Mouse (Mus musculus): ENCODE results near the gene Myo3a. TPM values are rescaled to one million over a fixed set of nuclear protein-coding genes. Genes with fewer than 3 reads are reported as not detected.

Myo3a gene
- 0.06 TPM in 1 of 2 replicates, not detected in the other for polyA plus RNA-seq (2014; fragmentation: Nextera tagmentation; extraction: Ambion mirVana)

- DNase-seq (ENCODE audit: low spot score), result peak; percentile 32
- Histone ChIP-seq H3K4me2 (peak within 1 kb of the TSS; percentile 66), H3K27ac (ENCODE audit: low read depth, low read length) (no peak within 1 kb of the TSS), H3K9me3 (ENCODE audit: control insufficient read depth, low read length) (no peaks in the 10 kb centered on the region), H3K4me3 (ENCODE audit: low read depth, low read length) (peak within 1 kb of the TSS; percentile 34), H3K4me1 (replicated peaks; ENCODE audit: control insufficient read depth, insufficient read depth, low read length) (no peaks in the 10 kb centered on the region; the same call in 1 of the 2 replicates), H3K27me3 (replicated peaks; ENCODE audit: control insufficient read depth, insufficient read depth, low read length) (peaks cover 5% of the 10 kb centered on the region), H3K9ac (ENCODE audit: low read depth, low read length) (no peak within 1 kb of the TSS), H3K36me3 (ENCODE audit: control insufficient read depth, insufficient read depth, low read length) (no peaks in the 10 kb centered on the region)
- 2% methylated on average over 21 of the region's 21 CpGs for WGBS
- peak; percentile 87 for ATAC-seq (replicated peaks; ENCODE audit: low FRiP score)
These were observed at the start of gene Myo3a for GRCm38 (mm10) chr2:22227308-22227707. TSS of gene Myo3a (plus strand) at chr2:22227503.

GRCm38 (mm10) chr2:22250462-22250861, 23.2 kb downstream of the Myo3a start:
- no peak overlapping the region for H3K4me2 ChIP-seq
- WGBS, result 81% methylated on average over 3 of the region's 3 CpGs
- H3K36me3 ChIP-seq (ENCODE audit: control insufficient read depth, insufficient read depth, low read length), result no peaks in the 10 kb centered on the region
- no peak for DNase-seq (ENCODE audit: low spot score)
- no peaks in the 10 kb centered on the region for H3K9me3 ChIP-seq (ENCODE audit: control insufficient read depth, low read length)
- no peak overlapping the region for H3K27ac ChIP-seq (ENCODE audit: low read depth, low read length)
- no peaks in the 10 kb centered on the region for H3K27me3 ChIP-seq (replicated peaks; ENCODE audit: control insufficient read depth, insufficient read depth, low read length)
- H3K9ac ChIP-seq (ENCODE audit: low read depth, low read length), result no peak overlapping the region
- H3K4me3 ChIP-seq (ENCODE audit: low read depth, low read length), result no peak overlapping the region
- no peak for ATAC-seq (replicated peaks; ENCODE audit: low FRiP score)
- H3K4me1 ChIP-seq (replicated peaks; ENCODE audit: control insufficient read depth, insufficient read depth, low read length), result no peaks in the 10 kb centered on the region

GRCm38 (mm10) chr2:22251045-22251444, 23.7 kb downstream of the Myo3a start:
- WGBS, result 70% methylated on average over 2 of the region's 2 CpGs
- Histone ChIP-seq H3K4me2 (no peak overlapping the region), H3K27ac (ENCODE audit: low read depth, low read length) (no peak overlapping the region), H3K27me3 (replicated peaks; ENCODE audit: control insufficient read depth, insufficient read depth, low read length) (no peaks in the 10 kb centered on the region), H3K9ac (ENCODE audit: low read depth, low read length) (no peak overlapping the region), H3K4me1 (replicated peaks; ENCODE audit: control insufficient read depth, insufficient read depth, low read length) (no peaks in the 10 kb centered on the region), H3K36me3 (ENCODE audit: control insufficient read depth, insufficient read depth, low read length) (no peaks in the 10 kb centered on the region), H3K4me3 (ENCODE audit: low read depth, low read length) (no peak overlapping the region), H3K9me3 (ENCODE audit: control insufficient read depth, low read length) (no peaks in the 10 kb centered on the region)
- DNase-seq (ENCODE audit: low spot score), result no peak
- ATAC-seq (replicated peaks; ENCODE audit: low FRiP score), result no peak

- Histone ChIP-seq H3K27ac (ENCODE audit: low read depth, low read length) (no peak overlapping the region), H3K4me1 (replicated peaks; ENCODE audit: control insufficient read depth, insufficient read depth, low read length) (no peaks in the 10 kb centered on the region), H3K9me3 (ENCODE audit: control insufficient read depth, low read length) (no peaks in the 10 kb centered on the region), H3K27me3 (replicated peaks; ENCODE audit: control insufficient read depth, insufficient read depth, low read length) (no peaks in the 10 kb centered on the region), H3K9ac (ENCODE audit: low read depth, low read length) (no peak overlapping the region), H3K36me3 (ENCODE audit: control insufficient read depth, insufficient read depth, low read length) (no peaks in the 10 kb centered on the region), H3K4me3 (ENCODE audit: low read depth, low read length) (no peak overlapping the region), H3K4me2 (no peak overlapping the region)
- no peak for ATAC-seq (replicated peaks; ENCODE audit: low FRiP score)
- no peak for DNase-seq (ENCODE audit: low spot score)
These were observed 28.3 kb downstream of the Myo3a start for GRCm38 (mm10) chr2:22255600-22255999.

- Histone ChIP-seq H3K9ac (ENCODE audit: low read depth, low read length) (no peak overlapping the region), H3K9me3 (ENCODE audit: control insufficient read depth, low read length) (no peaks in the 10 kb centered on the region), H3K4me1 (replicated peaks; ENCODE audit: control insufficient read depth, insufficient read depth, low read length) (no peaks in the 10 kb centered on the region), H3K27me3 (replicated peaks; ENCODE audit: control insufficient read depth, insufficient read depth, low read length) (no peaks in the 10 kb centered on the region), H3K4me2 (no peak overlapping the region), H3K4me3 (ENCODE audit: low read depth, low read length) (no peak overlapping the region), H3K36me3 (ENCODE audit: control insufficient read depth, insufficient read depth, low read length) (no peaks in the 10 kb centered on the region), H3K27ac (ENCODE audit: low read depth, low read length) (no peak overlapping the region)
- no peak for DNase-seq (ENCODE audit: low spot score)
- ATAC-seq (replicated peaks; ENCODE audit: low FRiP score), result no peak
- 72% methylated on average over 2 of the region's 2 CpGs for WGBS
These were observed 44.3 kb downstream of the Myo3a start for GRCm38 (mm10) chr2:22271555-22271954.

- Histone ChIP-seq H3K27me3 (replicated peaks; ENCODE audit: control insufficient read depth, insufficient read depth, low read length) (no peaks in the 10 kb centered on the region), H3K4me1 (replicated peaks; ENCODE audit: control insufficient read depth, insufficient read depth, low read length) (no peaks in the 10 kb centered on the region), H3K4me3 (ENCODE audit: low read depth, low read length) (no peak overlapping the region), H3K36me3 (ENCODE audit: control insufficient read depth, insufficient read depth, low read length) (no peaks in the 10 kb centered on the region), H3K9me3 (ENCODE audit: control insufficient read depth, low read length) (no peaks in the 10 kb centered on the region), H3K9ac (ENCODE audit: low read depth, low read length) (no peak overlapping the region), H3K27ac (ENCODE audit: low read depth, low read length) (no peak overlapping the region), H3K4me2 (no peak overlapping the region)
- ATAC-seq (replicated peaks; ENCODE audit: low FRiP score) (no peak), DNase-seq (ENCODE audit: low spot score) (no peak)
- WGBS, result 58% methylated on average over 2 of the region's 2 CpGs
These were observed 58.1 kb downstream of the Myo3a start for GRCm38 (mm10) chr2:22285366-22285765.

GRCm38 (mm10) chr2:22285777-22286176, 58.5 kb downstream of the Myo3a start:
- no peak overlapping the region for H3K4me2 ChIP-seq
- DNase-seq (ENCODE audit: low spot score), result no peak
- H3K9me3 ChIP-seq (ENCODE audit: control insufficient read depth, low read length), result no peaks in the 10 kb centered on the region
- WGBS, result 24% methylated on average over 1 of the region's 1 CpGs
- H3K27me3 ChIP-seq (replicated peaks; ENCODE audit: control insufficient read depth, insufficient read depth, low read length), result no peaks in the 10 kb centered on the region
- H3K27ac ChIP-seq (ENCODE audit: low read depth, low read length), result no peak overlapping the region
- no peak for ATAC-seq (replicated peaks; ENCODE audit: low FRiP score)
- H3K4me1 ChIP-seq (replicated peaks; ENCODE audit: control insufficient read depth, insufficient read depth, low read length), result no peaks in the 10 kb centered on the region
- no peak overlapping the region for H3K9ac ChIP-seq (ENCODE audit: low read depth, low read length)
- no peak overlapping the region for H3K4me3 ChIP-seq (ENCODE audit: low read depth, low read length)
- H3K36me3 ChIP-seq (ENCODE audit: control insufficient read depth, insufficient read depth, low read length), result no peaks in the 10 kb centered on the region

GRCm38 (mm10) chr2:22293579-22294446, 66.5 kb downstream of the Myo3a start:
- H3K27ac ChIP-seq (ENCODE audit: low read depth, low read length), result no peak overlapping the region
- WGBS, result 70% methylated on average over 11 of the region's 11 CpGs
- no peaks in the 10 kb centered on the region for H3K4me1 ChIP-seq (replicated peaks; ENCODE audit: control insufficient read depth, insufficient read depth, low read length)
- H3K4me2 ChIP-seq, result no peak overlapping the region
- DNase-seq (ENCODE audit: low spot score) (no peak), ATAC-seq (replicated peaks; ENCODE audit: low FRiP score) (no peak)
- H3K27me3 ChIP-seq (replicated peaks; ENCODE audit: control insufficient read depth, insufficient read depth, low read length), result no peaks in the 10 kb centered on the region
- H3K36me3 ChIP-seq (ENCODE audit: control insufficient read depth, insufficient read depth, low read length), result no peaks in the 10 kb centered on the region
- H3K4me3 ChIP-seq (ENCODE audit: low read depth, low read length), result no peak overlapping the region
- no peaks in the 10 kb centered on the region for H3K9me3 ChIP-seq (ENCODE audit: control insufficient read depth, low read length)
- no peak overlapping the region for H3K9ac ChIP-seq (ENCODE audit: low read depth, low read length)

GRCm38 (mm10) chr2:22294447-22294738, 67.1 kb downstream of the Myo3a start:
- Histone ChIP-seq H3K4me3 (ENCODE audit: low read depth, low read length) (no peak overlapping the region), H3K9ac (ENCODE audit: low read depth, low read length) (no peak overlapping the region), H3K27ac (ENCODE audit: low read depth, low read length) (no peak overlapping the region), H3K27me3 (replicated peaks; ENCODE audit: control insufficient read depth, insufficient read depth, low read length) (no peaks in the 10 kb centered on the region), H3K4me1 (replicated peaks; ENCODE audit: control insufficient read depth, insufficient read depth, low read length) (no peaks in the 10 kb centered on the region), H3K36me3 (ENCODE audit: control insufficient read depth, insufficient read depth, low read length) (no peaks in the 10 kb centered on the region), H3K4me2 (no peak overlapping the region), H3K9me3 (ENCODE audit: control insufficient read depth, low read length) (no peaks in the 10 kb centered on the region)
- no peak for ATAC-seq (replicated peaks; ENCODE audit: low FRiP score)
- WGBS, result 55% methylated on average over 2 of the region's 2 CpGs
- no peak for DNase-seq (ENCODE audit: low spot score)

Measured in liver, embryonic 11.5 days (tissue).